Mouse (Mus musculus) c-Kit-positive CD71-positive TER-119-negative erythroid progenitor cells, embryonic 14.5 days (primary cell): ENCODE measurements around the gene Agfg1.

ENCODE experiments used
- DNase-seq: peaks from one replicate; pipeline ENCODE4 v3.0.0-alpha.2; 2013; ENCODE audit warnings: low read depth

Gene Agfg1

DNA sequence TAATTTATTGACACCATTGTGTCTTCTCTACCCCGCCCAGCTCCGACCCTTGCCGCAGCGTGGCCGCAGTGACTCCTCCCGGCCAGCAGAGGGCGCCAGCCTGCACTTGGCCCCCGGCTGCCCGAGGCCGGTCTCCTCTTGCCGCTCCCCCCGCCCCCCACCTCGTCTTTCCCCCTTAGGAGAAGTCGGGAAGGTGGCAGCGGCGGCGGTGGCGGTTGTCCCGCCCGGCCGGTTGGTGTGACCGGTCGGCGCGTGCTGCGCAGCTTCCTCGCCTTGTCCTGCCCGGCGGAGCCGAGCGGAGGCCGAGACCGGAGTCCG is at the start of gene Agfg1:
Agfg1 (plus strand) TSS at position 188 of the 318 bp plus-strand sequence.
- DNase-seq, result peak; percentile 83

DNA sequence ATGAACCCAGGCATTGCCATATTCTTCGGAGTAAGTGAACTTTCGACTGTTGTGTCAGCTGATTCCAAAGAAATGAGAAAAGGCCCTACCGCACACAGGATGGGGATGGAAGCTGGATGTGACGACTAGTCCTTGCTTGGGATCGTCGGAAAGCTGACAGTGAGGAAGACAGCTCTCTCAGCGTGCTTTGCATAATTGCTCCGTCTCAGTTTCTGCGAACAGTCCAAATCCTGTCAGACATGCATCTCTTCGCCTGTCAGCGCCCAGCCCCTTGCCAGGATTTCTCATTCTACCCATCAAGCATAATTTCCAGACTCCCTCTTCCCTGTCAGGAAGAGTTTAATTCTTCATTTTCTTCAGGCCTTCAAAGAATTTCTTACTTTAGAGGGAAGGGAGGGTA is 48.2 kb upstream of the Agfg1 start:
- no peak for DNase-seq

DNA sequence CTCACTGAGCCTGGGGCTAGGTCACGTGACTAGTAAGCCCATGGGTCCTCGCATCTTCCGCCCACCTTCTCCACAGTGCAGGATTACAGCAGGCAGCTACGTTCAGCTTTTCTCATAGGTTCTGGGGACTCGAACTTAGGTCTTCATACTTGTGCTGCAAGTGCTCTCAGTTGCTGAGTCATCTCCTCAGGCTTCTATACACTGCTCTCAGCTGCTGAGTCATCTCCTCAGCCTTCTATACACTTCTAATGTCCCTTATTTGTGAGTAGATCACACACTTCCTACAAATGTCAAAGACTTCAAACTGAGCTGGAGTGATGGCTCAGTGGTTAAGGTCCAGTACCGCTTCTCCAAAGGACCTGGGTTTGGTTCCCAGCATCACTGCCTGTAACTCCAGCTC is 47.0 kb upstream of the Agfg1 start:
- no peak for DNase-seq

DNA sequence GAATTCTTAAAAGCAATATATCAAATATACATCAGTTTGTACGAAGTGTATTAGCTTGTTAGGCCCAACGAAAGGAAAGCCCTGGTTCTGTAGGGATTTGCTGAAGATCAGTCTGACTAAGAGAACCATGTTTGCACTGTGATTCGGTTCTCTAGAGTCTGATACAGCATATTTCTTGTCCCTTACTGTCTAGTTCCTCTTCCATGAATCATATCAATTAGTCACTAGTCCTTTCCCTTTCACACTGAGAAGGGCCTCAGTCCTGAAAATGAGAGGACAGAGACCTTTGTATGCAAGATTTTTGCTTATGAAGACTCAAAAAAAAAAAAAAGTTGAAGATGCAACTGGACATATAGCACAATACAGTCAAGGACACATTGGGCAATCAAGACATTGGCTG is 46.2 kb upstream of the Agfg1 start:
- DNase-seq, result no peak

DNA sequence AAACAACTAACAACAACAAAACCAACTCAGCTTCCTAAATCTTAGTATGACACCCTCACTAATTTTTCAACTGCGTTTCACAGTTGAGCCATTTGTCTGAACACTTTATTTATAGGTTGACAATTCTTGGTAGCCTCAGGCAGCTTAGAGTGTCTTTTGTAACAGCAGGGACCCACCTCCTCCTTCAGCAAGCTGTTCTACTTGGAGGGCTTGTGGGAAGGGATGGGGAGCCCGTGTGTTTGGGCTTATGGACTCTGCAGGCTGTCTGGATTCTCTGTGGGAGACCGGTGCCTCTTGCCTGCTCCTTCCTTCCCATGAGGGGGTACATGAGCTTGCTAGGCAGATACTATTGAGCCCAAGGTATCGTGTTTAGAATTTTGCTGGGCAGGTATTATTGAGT is 45.3 kb upstream of the Agfg1 start:
- no peak for DNase-seq

DNA sequence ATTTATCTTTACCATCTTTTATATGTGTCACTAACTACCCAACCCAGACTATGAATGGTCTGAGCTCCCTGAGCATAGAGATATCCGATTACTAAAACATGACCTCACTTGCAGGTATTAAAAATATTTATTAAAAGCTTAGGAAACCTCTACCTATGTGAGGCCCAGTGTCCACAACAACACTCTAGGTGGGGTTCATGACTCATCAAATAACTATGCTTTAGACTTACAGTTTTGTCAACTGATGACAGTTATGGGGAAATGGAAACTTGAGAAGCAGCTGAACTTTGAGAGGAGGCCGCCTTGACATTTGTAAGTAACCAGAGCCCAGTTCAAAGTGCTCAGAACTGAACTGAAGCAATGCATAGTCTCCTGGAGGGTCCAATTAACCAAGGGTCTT is 44.1 kb upstream of the Agfg1 start:
- no peak for DNase-seq

DNA sequence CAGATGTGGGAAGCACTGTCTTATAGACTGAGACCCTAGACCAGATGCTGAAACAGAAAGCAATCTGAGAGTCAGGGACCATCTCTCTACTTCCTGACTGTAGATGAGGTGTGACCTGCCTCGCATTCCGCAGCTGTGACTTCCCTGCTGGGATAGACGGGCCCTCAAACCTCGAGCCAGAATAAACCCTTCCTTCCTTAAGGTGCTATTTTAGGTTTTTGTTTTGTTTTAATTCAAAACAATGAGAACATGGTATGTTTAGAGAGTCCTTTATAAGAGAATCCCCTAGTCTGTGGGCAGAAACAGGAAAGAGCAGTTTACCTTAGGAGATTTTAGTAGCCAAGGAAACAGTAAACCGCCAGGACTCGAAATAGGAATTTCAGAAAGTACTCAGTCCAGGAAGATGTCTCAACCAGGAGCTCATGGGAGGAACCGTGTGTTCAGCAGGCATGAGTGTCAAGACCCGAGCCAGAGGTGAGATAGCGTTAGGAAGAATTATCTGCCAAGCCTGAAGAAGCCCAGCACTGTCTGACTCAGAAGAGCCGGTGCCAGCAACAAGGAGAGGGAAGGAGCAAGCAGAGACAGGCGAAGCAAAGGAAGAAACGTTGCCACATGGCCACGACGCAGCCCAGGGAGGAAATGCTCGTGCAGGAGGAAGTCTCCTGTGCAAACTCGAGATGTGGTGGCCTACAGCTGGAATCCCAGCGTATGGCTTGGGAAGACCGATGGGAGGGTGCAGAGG is 43.4 kb upstream of the Agfg1 start:
- no peak for DNase-seq

DNA sequence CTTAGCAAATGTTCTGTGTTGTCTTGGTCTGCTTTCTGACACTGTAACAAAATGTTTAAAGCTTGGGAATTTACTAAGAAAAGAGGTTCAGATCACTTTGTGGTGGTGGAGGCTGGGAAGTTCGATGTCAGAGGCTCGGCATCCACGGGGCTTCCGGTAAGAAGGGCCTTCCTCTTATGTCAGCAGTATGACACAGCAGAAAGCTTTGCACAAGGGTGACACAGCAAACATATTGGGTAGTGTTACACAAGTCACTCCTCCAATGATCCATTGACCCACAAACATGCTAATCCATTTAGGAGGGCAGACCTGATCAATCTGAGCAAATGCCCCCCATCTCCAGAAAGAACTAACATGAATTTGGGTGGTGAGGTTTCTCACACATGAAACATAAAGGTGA is 42.2 kb upstream of the Agfg1 start:
- no peak for DNase-seq

DNA sequence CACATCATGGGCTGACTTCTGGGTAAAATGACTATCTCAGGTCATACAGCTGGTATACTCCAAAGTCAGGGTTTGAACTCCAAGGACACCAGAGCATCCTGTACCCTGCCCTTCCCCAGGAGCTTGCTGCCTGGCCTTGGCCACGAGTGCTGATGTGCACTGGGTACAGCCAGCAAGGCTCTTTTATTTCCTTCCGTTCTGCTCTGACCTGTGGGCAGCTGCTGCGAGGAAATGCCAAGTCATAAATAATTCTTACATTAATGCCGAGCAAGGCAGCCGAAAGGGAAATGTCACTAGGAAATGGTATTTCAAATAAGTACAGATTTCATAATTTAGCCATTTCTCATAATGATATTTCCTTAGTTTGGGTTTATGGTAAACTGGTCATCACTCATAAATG is 41.0 kb upstream of the Agfg1 start:
- no peak for DNase-seq

DNA sequence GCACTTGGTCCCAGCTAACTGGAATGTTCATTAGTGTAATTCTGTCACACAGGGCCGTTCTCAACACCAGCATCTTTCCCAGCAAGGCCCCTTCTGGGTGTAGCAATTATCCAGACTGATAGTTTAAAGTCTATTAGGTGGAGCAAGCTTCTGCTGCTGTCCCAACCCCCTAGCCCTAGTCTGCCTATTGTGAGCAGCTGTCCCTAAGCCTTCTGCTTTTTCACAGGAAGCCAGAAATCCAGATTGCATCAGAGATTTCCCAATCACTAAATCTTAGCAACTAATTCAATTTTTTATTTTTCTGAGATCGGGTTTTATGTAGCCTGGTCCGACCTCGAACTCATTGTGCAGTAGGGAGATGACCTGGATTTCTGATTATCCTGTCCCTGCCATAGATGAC is 40.4 kb upstream of the Agfg1 start:
- no peak for DNase-seq

DNA sequence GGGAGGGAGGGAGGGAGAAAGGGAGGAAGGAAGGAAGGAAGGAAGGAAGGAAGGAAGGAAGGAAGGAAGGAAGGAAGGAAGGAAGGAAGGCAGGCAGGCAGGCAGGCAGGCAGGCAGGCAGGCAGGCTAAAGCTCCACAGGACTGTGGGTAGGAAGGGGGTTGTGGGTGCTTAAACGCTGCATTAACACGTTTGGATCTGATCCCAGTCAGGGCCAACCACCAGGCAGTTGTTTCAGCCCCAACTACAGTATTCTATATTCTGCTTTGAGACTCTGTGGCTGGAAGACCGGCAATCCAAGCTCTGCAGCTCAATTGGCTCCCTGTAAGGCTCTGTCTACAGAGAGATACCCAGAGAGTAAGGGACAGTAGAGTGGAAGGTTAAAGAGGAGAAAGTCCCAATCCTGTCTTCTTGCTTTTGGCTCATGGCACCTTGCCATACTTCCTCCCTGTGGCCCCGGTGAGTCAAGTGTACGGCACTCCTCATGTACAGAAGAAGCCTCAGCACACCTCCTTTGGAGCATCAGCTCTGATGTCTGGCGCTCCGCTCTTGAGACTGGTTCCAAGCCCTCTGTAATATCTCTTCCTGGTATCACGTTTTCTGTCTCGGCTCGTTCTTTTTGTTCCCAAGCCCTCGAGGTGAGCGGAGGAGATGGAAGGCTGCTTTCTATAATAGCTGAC is 38.0 kb upstream of the Agfg1 start:
- DNase-seq, result no peak

DNA sequence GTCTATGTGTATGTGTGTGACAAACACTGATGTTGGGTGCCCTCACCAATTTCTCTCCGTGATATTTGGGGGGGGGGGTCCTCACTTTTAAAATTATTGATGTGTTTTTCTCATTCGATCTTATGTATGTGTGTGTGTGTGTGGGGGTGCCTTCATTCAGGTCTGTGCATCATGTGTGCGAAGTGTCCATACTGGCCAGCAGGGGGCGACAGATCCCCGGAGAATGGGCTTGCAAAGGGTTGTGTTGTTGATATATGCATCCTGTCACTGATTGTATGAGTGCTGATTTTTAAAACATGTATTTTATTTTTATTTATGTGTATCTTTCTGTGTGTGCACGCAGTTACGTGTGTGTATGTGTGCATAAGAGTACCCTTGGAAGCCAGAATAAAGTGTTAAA is 35.7 kb upstream of the Agfg1 start:
- peak; percentile 71 for DNase-seq

DNA sequence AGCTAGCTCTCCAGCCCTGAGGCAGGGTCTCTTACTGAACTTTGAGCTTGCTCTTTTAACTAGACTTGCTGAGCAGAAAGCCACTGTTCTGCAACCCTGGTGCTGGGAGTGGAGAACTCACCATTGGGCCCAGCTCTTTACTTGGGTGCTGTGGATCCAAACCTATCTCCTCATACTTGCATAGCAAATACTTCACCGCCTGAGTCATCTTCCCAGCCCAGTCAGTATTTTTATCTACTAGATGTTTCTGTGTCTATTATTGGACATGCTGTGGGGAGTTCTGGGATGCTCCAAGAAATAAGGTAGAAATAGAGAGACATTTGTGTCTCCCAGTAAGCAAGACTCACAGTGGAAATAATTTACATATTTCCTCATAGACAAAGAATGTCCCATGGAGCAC is 35.2 kb upstream of the Agfg1 start:
- no peak for DNase-seq

DNA sequence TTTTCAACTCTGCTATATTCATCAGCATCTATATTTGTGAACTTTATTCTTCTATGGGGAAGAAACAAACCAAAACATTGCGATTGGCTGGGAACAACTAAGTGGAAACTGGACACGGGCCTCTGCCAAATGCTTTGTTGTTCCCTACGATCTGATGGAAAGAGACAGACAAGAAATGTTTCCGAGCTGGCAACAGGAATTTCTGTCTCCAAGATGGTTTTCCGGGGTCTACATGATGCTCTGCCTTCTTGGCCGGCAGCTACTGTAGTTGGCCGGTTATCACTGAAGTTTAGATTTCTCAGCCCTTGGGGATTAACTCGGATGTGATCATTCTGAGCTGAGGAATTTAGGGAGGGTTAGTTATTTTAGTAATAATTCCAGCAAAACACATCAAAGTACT is 32.9 kb upstream of the Agfg1 start:
- DNase-seq, result no peak

DNA sequence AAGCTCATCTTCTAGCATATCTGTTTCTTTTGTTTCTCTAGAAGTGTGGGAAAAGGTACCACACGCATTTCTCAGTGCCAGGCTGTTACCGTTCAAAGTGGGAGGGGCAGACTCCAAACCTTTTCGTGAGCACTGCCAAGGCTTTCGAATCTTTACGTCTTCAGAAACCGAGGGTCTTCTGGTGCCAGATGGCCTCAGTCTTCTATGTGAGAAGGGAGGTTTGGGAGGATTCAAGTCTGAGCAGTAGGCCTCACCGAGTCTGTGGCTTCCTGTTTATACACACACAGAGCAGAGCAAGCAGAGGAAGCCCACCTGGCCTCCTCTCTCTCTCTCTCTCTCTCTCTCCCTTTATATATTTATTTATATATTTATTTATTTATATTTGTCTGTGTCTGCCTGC is 32.1 kb upstream of the Agfg1 start:
- DNase-seq, result no peak

DNA sequence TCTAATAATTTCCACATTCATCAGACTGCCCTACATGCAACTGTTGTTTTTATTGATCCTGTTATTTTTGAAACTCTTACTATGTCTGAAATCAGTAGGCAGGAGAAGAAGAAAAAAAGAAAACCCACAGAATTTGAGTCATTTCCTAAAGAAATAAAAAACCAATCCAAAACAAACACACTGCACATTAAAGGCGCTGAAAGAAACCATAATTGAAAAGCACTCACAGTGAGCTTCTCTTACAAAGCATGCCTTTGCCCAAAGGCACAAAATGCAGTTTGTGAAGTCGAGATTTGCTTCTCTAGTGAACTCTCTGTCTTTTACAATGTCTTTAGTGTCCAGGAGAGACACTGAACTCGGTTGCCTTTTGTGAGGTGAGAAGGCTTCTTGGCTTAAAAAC is 30.7 kb upstream of the Agfg1 start:
- DNase-seq, result no peak

DNA sequence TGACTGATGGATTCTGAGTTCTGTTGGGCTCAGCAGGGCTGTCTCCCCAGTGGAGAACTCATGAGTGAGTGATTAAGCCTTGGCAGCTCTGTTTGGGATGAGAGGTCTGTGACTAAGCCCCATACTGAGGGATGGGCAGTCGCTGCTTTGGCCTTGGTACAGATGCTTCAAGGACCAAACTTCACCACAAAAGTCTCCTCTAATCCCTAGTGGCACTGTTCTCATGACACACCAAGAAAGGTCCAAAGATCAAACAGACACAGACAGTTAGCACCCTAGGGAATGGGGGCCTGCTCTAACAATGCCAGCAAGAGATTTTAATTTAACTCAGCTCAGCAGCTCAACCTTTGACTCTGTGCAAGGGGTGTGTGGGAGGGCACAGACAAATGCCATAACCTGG is 27.5 kb upstream of the Agfg1 start:
- no peak for DNase-seq

DNA sequence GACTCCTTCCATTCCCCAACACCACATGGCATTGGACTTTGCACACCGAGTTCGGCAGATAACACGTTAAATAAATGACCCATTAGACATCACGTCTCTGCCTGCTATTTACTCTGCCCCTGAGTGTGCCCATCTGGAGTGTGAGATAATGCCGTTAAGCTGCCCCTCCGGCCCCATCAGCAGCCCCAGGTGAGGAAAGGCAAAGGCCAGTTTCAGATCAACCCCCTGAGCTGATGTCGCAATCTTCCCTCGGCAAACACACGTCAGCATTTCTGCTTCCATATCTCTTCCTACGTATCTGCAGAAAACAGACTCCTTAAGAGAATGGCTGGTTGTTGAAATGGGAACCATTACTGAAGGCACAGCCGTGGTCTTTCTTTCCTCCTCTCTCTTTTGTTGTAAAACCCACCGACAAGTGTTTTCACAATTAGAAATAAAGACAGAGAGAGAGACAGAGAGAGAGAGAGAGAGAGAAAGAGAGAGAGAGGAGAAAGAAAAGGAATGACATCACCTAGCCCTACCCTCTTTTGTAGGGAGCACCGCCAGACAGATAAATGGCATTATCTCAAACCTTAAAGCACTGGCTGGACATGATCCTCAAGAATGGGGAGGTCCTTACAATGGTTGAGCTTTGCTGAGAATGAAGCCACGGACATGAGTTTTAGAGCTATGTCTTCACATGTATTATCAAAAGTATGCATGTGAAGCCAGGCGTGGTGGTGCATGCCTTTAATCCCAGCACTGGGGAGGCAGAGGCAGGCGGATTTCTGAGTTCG is 23.2 kb upstream of the Agfg1 start:
- peak; percentile 85 for DNase-seq

DNA sequence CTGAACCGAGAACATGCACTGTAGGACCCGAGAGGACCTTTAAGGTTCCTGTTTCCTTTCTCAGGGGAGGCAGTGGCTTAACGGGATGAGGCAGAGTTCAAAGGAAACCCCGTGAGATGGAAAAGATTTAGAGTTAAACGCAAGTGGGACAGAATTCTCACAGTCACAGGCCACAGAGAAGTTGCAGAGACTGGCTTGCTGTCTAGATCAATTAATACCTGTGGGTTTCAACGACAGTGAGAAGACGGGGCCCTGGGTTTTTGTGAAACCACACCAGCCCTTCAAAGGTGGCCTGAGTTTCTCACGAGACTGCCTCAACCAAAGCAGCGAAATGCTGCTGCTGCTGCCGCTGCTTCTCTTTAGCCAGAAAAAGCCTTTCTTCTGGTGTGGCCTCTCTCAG is 19.9 kb upstream of the Agfg1 start:
- DNase-seq, result no peak

DNA sequence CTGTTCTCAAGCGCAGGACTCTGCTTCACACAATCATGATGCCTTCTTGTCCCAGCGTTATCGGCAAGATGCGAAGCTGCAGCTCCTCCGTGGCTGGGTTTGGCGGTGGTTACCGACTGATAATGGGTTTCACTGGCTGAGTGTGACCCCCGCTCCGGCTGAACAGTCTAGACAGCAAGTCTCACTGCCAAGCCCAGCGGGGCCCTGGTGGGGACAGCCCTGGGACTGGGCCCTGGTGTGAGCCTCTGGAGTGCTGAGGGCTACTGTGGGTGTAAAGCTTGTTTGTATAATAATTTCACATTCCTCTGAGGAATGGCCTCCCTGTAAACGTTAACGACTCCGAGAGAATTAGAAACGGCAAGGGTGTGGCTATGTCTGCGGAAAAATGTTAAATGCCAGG is 19.1 kb upstream of the Agfg1 start:
- peak; percentile 65 for DNase-seq

DNA sequence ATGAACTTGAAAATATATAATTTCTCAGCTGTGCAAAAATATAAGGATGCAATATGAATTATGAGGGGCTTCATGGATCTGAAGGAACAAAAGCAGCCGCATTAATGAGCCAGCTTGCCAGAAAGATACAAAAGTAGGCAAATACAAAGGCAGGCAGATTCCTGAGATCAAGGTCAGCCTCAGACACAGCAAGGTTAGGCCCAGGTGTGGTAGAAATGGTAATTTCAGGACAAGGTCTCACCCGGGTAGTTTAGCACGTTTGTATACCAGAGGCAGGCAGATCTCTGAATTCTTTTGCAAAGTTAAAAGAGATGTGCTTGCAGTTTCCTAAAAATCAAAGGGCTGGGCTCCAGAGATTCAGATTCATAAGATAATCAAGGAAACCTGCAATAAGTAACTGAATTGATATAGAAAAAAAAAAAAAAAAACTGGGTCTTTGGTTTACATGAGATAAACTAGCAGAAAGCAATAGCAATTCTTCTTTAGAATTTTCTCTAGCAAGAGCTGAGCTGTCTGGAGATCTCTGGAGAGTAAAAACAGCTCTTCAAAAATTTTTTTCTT is 18.6 kb upstream of the Agfg1 start:
- DNase-seq, result no peak

DNA sequence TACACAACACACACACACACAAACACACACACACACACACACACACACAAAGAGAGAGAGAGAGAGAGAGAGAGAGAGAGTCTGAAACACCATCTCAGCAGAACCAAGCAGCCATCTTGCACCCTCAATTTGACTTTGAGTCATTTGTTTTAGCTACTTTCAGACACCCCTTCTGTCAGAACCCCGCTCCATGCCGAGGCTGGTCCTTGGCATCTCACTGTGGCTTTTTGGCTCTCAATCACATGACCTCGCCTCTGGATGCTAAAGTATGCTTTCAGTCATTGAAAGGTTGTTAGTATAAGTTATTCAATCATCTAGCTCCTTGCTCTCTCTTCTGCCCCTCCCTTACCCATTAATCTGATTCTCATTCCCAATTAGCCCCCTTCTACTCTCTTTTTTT is 17.4 kb upstream of the Agfg1 start:
- no peak for DNase-seq

DNA sequence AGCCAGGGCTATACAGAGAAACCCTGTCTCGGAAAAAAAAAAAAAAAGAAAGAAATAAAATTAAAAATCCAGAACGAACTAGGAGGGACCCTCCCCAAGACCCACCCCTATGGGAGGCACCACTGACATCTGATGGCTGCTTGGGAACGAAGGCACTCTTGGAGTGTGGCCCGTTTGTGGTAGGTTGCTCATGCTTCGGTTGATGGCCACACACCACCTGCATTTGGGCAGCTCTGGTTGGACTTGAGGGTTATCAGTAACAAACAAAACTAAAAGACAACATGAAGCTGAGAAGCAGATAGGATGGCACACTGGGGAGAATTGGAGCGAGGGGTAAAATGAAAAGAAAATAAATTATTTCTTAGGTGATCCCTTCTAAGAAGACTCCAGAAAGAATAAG is 15.1 kb upstream of the Agfg1 start:
- no peak for DNase-seq
